Mouse (Mus musculus) forebrain, embryonic 11.5 days (tissue): ENCODE data around the gene Tnip2. TPM values are rescaled to one million over a fixed set of nuclear protein-coding genes. Genes with fewer than 3 reads are reported as not detected.
A peak's percentile ranks its signal among the peaks of the same experiment; 100 is the strongest.

ENCODE experiments used
- ATAC-seq: fragments of 200-750 bp; cut with Nextera tagmentation; replicated peaks from 2 replicates; pipeline ENCODE4 v1.8.0; 2017; ENCODE audit warnings: moderate TSS enrichment; ENCODE audit not compliant: low FRiP score
- DNase-seq: peaks from one replicate; pipeline ENCODE4 v3.0.0-alpha.2; 2017; ENCODE audit warnings: low spot score
- H3K27ac ChIP-seq: fragments of 300-500 bp; sonication (generic); 2 replicates; pipeline ENCODE4 v1.5.1; 2014; ENCODE audit warnings: low read depth, low read length
- H3K27me3 ChIP-seq: fragments of 300-500 bp; sonication (generic); 2 replicates; pipeline ENCODE4 v1.6.1; 2014; ENCODE audit warnings: mild to moderate bottlenecking, low read length, mixed read lengths; ENCODE audit not compliant: control insufficient read depth, insufficient read depth
- H3K36me3 ChIP-seq: fragments of 300-500 bp; sonication (generic); 2 replicates; pipeline ENCODE4 v1.6.1; 2014; ENCODE audit warnings: mild to moderate bottlenecking, low read length, moderate library complexity, mixed read lengths; ENCODE audit not compliant: control insufficient read depth, insufficient read depth
- H3K4me1 ChIP-seq: fragments of 300-500 bp; sonication (generic); replicated peaks from 2 replicates; pipeline ENCODE4 v1.6.1; 2014; ENCODE audit warnings: low read length, mixed read lengths; ENCODE audit not compliant: control insufficient read depth, insufficient read depth
- H3K4me2 ChIP-seq: fragments of 300-500 bp; sonication (generic); 2 replicates; pipeline ENCODE4 v1.6.1; 2014; ENCODE audit warnings: low read depth, mild to moderate bottlenecking, low read length, moderate library complexity, mixed read lengths; ENCODE audit not compliant: severe bottlenecking
- H3K4me3 ChIP-seq: fragments of 300-500 bp; sonication (generic); 2 replicates; pipeline ENCODE4 v1.5.1; 2014; ENCODE audit warnings: low read depth, low read length
- H3K9ac ChIP-seq: fragments of 300-500 bp; sonication (generic); 2 replicates; pipeline ENCODE4 v1.6.1; 2014; ENCODE audit warnings: low read length
- H3K9me3 ChIP-seq: fragments of 300-500 bp; sonication (generic); 2 replicates; pipeline ENCODE4 v1.6.1; 2016; ENCODE audit warnings: low read length, mixed read lengths; ENCODE audit not compliant: control insufficient read depth
- WGBS: fragments of 180-500 bp; shearing (Covaris S2); extraction: QIAGEN DNeasy Blood & Tissue Kit; methylation state at CpG from one replicate; pipeline ENCODE4 v1.1.7; 2014; 5-methylcytosine and 5-hydroxymethylcytosine counted together
- polyA plus RNA-seq: library from polyadenylated mRNA; unstranded; fragments of >200 nt; fragmentation: Nextera tagmentation; extraction: Ambion mirVana; gene quantifications from 2 replicates; pipeline ENCODE4 v1.2.1, GENCODE M21; 2014

Tnip2 gene
- polyA plus RNA-seq, 1 experiment from 2014 or later, result 5.6 TPM

DNA sequence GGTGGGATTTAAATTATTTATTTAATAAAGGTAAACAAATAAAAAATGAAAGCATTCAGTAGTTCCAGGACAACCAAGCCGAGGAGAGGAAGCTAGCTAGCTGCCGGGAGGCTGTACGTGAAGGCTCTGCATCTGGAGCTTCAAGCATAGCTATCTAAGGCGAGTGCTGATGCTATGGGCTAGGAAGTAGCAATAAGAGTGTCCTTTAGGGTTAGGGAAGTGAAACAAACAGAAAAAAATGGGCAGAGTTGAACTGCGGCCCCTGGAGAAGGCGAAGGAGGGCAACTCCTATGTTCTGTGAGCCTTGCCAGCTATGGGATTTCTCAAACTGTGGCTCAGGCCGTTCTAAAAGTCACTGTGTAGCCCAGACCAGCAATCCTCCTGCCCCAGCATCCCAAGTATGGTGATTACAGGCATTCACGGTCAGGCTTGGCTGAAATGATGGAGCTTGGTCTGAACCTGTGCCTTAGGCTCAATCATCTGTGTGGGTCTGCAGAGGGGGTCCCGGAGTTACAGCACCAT lies 5.7 kb upstream of the Tnip2 start:
- DNase-seq (no peak), ATAC-seq (no peak)
- no peak overlapping the region for H3K27ac ChIP-seq
- no peaks in the 10 kb centered on the region for H3K36me3 ChIP-seq
- no peak overlapping the region for H3K4me3 ChIP-seq
- no peaks in the 10 kb centered on the region for H3K4me1 ChIP-seq
- 82% methylated on average over 9 of the region's 9 CpGs for WGBS
- H3K9me3 ChIP-seq, result no peaks in the 10 kb centered on the region
- no peak overlapping the region for H3K4me2 ChIP-seq
- H3K9ac ChIP-seq, result no peak overlapping the region
- H3K27me3 ChIP-seq, result no peaks in the 10 kb centered on the region

DNA sequence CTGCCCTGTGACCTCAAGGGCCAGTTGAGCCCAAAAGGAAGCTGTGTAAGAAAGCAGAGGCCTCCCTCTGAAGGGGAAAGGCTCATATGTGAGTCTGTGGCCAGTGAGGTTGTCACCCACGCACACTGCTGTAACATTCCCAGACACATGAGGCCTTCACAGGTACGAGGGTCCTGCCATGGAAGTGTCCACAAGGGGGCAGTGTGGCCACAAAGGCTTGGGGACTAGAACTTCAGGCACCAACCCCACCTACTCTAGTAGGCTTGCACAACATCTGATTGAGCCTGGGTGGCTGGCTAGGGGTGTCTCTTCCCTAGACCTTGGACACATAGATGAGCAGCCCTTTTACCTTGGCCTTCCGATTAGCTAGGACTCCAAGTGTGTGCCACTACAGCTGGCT lies 4.1 kb upstream of the Tnip2 start:
- Histone ChIP-seq H3K4me2 (no peak overlapping the region), H3K9ac (no peak overlapping the region), H3K9me3 (no peaks in the 10 kb centered on the region), H3K4me3 (no peak overlapping the region), H3K36me3 (no peaks in the 10 kb centered on the region), H3K27me3 (0 out of 2 replicates have a peak, but pooled peaks cover 1% of the 10 kb centered on the region), H3K27ac (no peak overlapping the region), H3K4me1 (no peaks in the 10 kb centered on the region)
- WGBS, result 26% methylated on average over 3 of the region's 3 CpGs
- DNase-seq, result peak; percentile 86
- ATAC-seq, result no peak

DNA sequence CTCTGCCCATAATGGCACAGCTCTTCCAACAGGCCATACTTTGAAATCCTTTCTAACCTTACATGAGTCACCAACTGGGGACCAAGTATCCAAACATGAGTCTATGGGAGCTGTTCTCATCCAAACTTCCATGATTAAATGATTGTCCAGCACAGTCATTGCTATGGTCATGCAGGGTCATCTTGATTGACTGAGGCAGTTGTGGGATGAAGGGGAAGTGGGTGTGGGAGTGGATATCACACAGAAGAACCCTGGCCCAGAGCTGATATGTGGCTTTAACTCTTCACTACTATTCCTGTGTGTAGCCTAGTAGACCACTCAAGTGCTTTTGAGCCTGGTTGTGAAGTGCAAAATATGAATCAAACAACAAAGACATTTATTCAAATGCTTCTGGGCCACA lies 1.3 kb upstream of the Tnip2 start:
- Histone ChIP-seq H3K4me1 (no peaks in the 10 kb centered on the region), H3K27me3 (0 out of 2 replicates have a peak, but pooled peaks cover 3% of the 10 kb centered on the region), H3K9ac (no peak overlapping the region), H3K27ac (no peak overlapping the region), H3K9me3 (no peaks in the 10 kb centered on the region), H3K36me3 (no peaks in the 10 kb centered on the region), H3K4me2 (no peak overlapping the region), H3K4me3 (no peak overlapping the region)
- no peak for ATAC-seq
- no peak for DNase-seq

DNA sequence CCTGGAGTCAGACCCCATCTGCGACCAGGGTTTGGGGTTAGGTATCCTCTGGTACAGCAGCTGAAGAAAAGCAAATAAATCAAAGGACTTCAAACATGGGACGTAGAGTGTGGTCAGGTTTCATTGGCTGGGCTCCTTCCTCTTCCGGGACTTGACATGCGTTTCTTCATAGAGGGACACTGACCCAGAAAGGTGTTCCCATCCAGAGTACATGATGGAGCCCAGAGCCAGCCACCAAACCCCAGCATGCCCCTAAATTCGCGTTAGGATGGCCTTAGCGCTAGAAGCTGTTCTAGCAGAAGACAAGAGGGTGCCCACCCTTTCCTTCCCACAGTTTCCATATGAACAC lies 401 bp upstream of the Tnip2 start:
- H3K4me2 ChIP-seq, result peak overlapping the region; percentile 99
- H3K9me3 ChIP-seq, result no peaks in the 10 kb centered on the region
- 0 out of 2 replicates have a peak, but pooled peaks cover 3% of the 10 kb centered on the region for H3K27me3 ChIP-seq
- H3K4me3 ChIP-seq, result peak overlapping the region; percentile 61
- no peak overlapping the region for H3K27ac ChIP-seq
- H3K4me1 ChIP-seq, result no peaks in the 10 kb centered on the region
- no peak overlapping the region; the same call in 1 of the 2 replicates for H3K9ac ChIP-seq
- WGBS, result 17% methylated on average over 7 of the region's 7 CpGs
- no peaks in the 10 kb centered on the region for H3K36me3 ChIP-seq
- DNase-seq, result no peak
- ATAC-seq, result no peak

DNA sequence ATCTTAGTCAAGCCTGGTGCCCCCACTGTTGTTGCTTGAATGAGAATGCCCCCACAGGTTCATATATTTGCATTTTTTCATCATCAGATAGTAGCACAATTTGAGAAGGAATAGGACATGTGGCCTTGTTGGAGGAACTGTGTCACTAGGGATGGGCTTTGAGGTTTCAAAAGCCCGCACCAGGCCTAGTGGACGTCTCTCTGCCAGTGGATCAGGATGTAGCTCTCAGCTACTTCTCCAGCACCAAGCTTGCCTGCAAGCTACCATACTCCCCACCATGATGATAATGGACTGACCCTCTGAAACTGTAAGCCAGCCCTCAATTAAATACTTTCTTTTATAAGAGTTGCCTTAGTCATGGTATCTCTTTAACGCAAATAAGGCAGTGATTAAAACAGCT lies 1.3 kb downstream of the Tnip2 start:
- Histone ChIP-seq H3K4me1 (no peaks in the 10 kb centered on the region), H3K4me2 (no peak overlapping the region), H3K4me3 (no peak overlapping the region), H3K27me3 (0 out of 2 replicates have a peak, but pooled peaks cover 3% of the 10 kb centered on the region), H3K9ac (no peak overlapping the region), H3K36me3 (no peaks in the 10 kb centered on the region), H3K9me3 (no peaks in the 10 kb centered on the region), H3K27ac (no peak overlapping the region)
- 83% methylated on average over 3 of the region's 3 CpGs for WGBS
- ATAC-seq (no peak), DNase-seq (no peak)

DNA sequence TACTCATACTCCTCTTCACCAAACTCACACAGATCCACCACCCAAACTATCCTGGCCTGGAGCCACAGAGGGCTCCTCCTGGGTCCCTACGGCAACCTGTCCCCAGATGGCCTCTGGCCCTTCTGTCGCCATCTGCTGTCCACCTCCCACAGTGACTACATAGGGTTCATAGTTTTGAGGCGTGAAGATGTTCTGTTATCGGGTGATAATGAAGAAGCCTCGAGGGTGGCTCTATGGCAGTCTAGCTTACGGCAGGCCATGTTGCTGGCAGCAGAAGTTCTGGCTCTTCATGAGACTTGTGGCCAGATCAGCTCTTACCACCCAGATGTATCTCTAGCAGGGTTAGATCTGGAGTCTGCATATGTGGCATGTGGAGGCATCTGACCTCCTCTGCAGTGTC lies 11.0 kb downstream of the Tnip2 start:
- no peak overlapping the region for H3K4me3 ChIP-seq
- no peak for ATAC-seq
- H3K9ac ChIP-seq, result no peak overlapping the region
- H3K27me3 ChIP-seq, result no peaks in the 10 kb centered on the region
- no peaks in the 10 kb centered on the region for H3K9me3 ChIP-seq
- H3K4me1 ChIP-seq, result no peaks in the 10 kb centered on the region
- no peak for DNase-seq
- WGBS, result 77% methylated on average over 6 of the region's 6 CpGs
- no peak overlapping the region for H3K4me2 ChIP-seq
- H3K27ac ChIP-seq, result no peak overlapping the region
- no peaks in the 10 kb centered on the region for H3K36me3 ChIP-seq

DNA sequence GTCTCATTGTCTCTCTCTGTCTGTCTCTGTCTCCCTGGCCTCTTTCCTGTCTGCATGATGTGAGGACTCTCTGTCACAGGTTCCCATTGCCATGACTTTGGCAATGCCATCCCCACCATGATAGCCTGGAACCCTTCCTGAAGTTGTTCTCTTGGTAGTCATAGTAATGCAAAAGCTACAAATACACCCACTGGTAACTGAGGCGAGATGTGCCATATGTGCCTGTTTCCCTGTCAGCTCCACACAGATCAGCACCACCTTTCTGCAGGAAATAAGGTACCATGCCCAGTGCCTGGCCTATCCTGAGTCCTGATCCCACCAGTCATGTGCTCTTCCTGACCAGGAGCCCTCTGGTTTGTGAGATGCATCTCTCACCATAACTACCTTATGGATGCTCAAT lies 11.4 kb downstream of the Tnip2 start:
- H3K4me2 ChIP-seq, result no peak overlapping the region
- H3K9ac ChIP-seq, result no peak overlapping the region
- DNase-seq, result no peak
- H3K27me3 ChIP-seq, result no peaks in the 10 kb centered on the region
- no peak overlapping the region for H3K27ac ChIP-seq
- 64% methylated on average over 1 of the region's 1 CpGs for WGBS
- no peak overlapping the region for H3K4me3 ChIP-seq
- H3K36me3 ChIP-seq, result no peaks in the 10 kb centered on the region
- H3K4me1 ChIP-seq, result no peaks in the 10 kb centered on the region
- H3K9me3 ChIP-seq, result no peaks in the 10 kb centered on the region
- ATAC-seq, result no peak

DNA sequence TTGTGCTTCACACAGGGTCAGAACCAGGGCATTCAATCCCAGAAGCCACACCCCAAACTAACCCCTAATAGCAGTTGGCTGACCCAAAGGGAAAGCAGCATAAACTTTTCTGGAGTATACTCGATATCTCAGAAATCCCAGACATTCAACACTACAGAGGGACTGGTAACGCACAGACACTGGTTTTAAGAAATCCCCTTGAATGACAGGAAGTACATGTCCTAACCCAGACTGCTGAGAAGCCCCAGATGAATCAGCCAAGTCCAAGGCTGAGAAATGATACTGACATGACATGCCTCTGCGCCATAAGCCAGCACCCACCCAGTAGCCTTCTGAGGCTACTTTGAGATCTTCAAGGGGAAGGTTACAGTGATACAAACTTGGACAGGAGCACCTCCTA lies 12.2 kb downstream of the Tnip2 start:
- no peak overlapping the region for H3K9ac ChIP-seq
- no peak overlapping the region for H3K4me2 ChIP-seq
- WGBS, result 88% methylated on average over 3 of the region's 3 CpGs
- H3K27me3 ChIP-seq, result no peaks in the 10 kb centered on the region
- no peaks in the 10 kb centered on the region for H3K9me3 ChIP-seq
- H3K4me3 ChIP-seq, result no peak overlapping the region
- H3K4me1 ChIP-seq, result no peaks in the 10 kb centered on the region
- no peak for DNase-seq
- H3K27ac ChIP-seq, result no peak overlapping the region
- no peaks in the 10 kb centered on the region for H3K36me3 ChIP-seq
- no peak for ATAC-seq

DNA sequence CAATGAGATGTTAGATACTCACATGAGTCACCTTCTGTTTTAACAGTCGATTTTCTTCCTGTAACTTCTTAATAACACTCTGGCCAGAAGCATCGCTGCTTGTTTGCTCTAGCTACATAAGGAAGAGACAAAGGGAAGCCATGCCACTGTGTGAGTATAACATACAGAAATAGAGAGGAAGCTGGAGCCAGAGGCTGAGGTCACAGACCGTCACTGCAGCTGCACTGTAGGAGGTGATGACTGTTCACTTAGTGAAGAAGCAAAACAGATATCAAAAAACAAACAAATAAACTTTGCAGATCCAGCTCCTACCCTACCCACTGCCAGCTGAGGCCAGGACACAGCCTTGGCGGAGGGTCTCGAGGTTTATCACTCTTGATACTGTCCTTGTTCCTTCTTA lies 12.9 kb downstream of the Tnip2 start:
- 84% methylated on average over 5 of the region's 5 CpGs for WGBS
- no peak for DNase-seq

More for the DNA sequence above, 12.9 kb downstream of the Tnip2 start:
- no peaks in the 10 kb centered on the region for H3K27me3 ChIP-seq
- no peak overlapping the region for H3K27ac ChIP-seq
- H3K4me2 ChIP-seq, result no peak overlapping the region
- no peak overlapping the region for H3K9ac ChIP-seq
- H3K4me3 ChIP-seq, result no peak overlapping the region
- no peaks in the 10 kb centered on the region for H3K36me3 ChIP-seq
- no peaks in the 10 kb centered on the region for H3K9me3 ChIP-seq
- no peaks in the 10 kb centered on the region for H3K4me1 ChIP-seq
- no peak for ATAC-seq
